In genomic region chr10:11282306-11282631, GRCm38 (mm10) we compare ENCODE assay signal across 8 mouse cellular contexts. TPM values are rescaled to one million over a fixed set of nuclear protein-coding genes. Genes with fewer than 3 reads are reported as not detected.
DNase-seq lines count a peak whose midpoint lies in the region; ATAC-seq and TF ChIP-seq lines count a peak whose summit lies in the region.

No protein-coding gene starts in this region.

- H3K27ac ChIP-seq in kidney, embryonic 14.5 days (ENCODE audit: low read depth, low read length): no peak overlapping the region
- no peak overlapping the region for H3K27ac ChIP-seq in bone marrow, adult 2 months (ENCODE audit: control insufficient read depth, insufficient read depth, low read depth, low read length, poor library complexity)
- H3K27ac ChIP-seq in hindbrain, embryonic 11.5 days (ENCODE audit: low read depth, low read length): peak overlapping the region; percentile 95
- H3K27ac ChIP-seq in midbrain, embryonic 13.5 days: peak overlapping the region; percentile 96

- no peaks in the 10 kb centered on the region for H3K4me1 ChIP-seq in kidney, embryonic 14.5 days (ENCODE audit: control insufficient read depth, insufficient read depth, low read length)
- H3K4me1 ChIP-seq in bone marrow, adult 2 months (ENCODE audit: control insufficient read depth, insufficient read depth, low read length): peaks cover 2% of the 10 kb centered on the region; the same call in 1 of the 2 replicates
- H3K4me1 ChIP-seq in hindbrain, embryonic 11.5 days (replicated peaks; ENCODE audit: control insufficient read depth, insufficient read depth, low read length): no peaks in the 10 kb centered on the region
- peaks cover 15% of the 10 kb centered on the region for H3K4me1 ChIP-seq in midbrain, embryonic 13.5 days (replicated peaks)

- no peak for TF ChIP-seq CTCF in bone marrow, adult 2 months (IDR thresholded peaks at IDR 0.05; ENCODE audit: control insufficient read depth, insufficient read depth, low read length)

- H3K9me3 ChIP-seq in kidney, embryonic 14.5 days (ENCODE audit: control insufficient read depth, low read length): no peaks in the 10 kb centered on the region
- H3K9me3 ChIP-seq in hindbrain, embryonic 11.5 days (ENCODE audit: control insufficient read depth, low read length): no peaks in the 10 kb centered on the region
- no peaks in the 10 kb centered on the region for H3K9me3 ChIP-seq in midbrain, embryonic 13.5 days

- TF ChIP-seq POLR2A in bone marrow, adult 2 months (IDR thresholded peaks at IDR 0.05; ENCODE audit: borderline replicate concordance, control insufficient read depth, low read depth, low read length): no peak

- no peak for ATAC-seq in kidney, embryonic 14.5 days (ENCODE audit: low FRiP score, low TSS enrichment)
- no peak for ATAC-seq in hindbrain, embryonic 11.5 days (ENCODE audit: low FRiP score)
- ATAC-seq in midbrain, embryonic 13.5 days: no peak
- no peak for ATAC-seq in activated CD4-positive, CD25-positive, alpha-beta regulatory T cell, adult 4 months
- no peak for ATAC-seq in cerebellum, adult (ENCODE audit: insufficient number of reproducible peaks, low FRiP score, low TSS enrichment)

- peak overlapping the region; percentile 95 for H3K4me3 ChIP-seq in kidney, embryonic 14.5 days (ENCODE audit: low read length)
- peak overlapping the region; percentile 40 for H3K4me3 ChIP-seq in bone marrow, adult 2 months (replicated peaks; ENCODE audit: control insufficient read depth, low read depth, low read length)
- H3K4me3 ChIP-seq in hindbrain, embryonic 11.5 days (ENCODE audit: low read depth, low read length): peak overlapping the region; percentile 95
- H3K4me3 ChIP-seq in midbrain, embryonic 13.5 days (replicated peaks): peak overlapping the region; percentile 95

- H3K4me2 ChIP-seq in kidney, embryonic 14.5 days (replicated peaks; ENCODE audit: low read depth, low read length): peak overlapping the region; percentile 35
- H3K4me2 ChIP-seq in hindbrain, embryonic 11.5 days (replicated peaks; ENCODE audit: low read depth, low read length): peak overlapping the region; percentile 41
- peak overlapping the region; percentile 66 for H3K4me2 ChIP-seq in midbrain, embryonic 13.5 days (replicated peaks)

- H3K36me3 ChIP-seq in kidney, embryonic 14.5 days (ENCODE audit: control insufficient read depth, insufficient read depth, low read length): no peaks in the 10 kb centered on the region
- H3K36me3 ChIP-seq in hindbrain, embryonic 11.5 days (ENCODE audit: control insufficient read depth, insufficient read depth, low read length): no peaks in the 10 kb centered on the region
- no peaks in the 10 kb centered on the region for H3K36me3 ChIP-seq in midbrain, embryonic 13.5 days

- H3K27me3 ChIP-seq in kidney, embryonic 14.5 days (ENCODE audit: control insufficient read depth, insufficient read depth, low read length): no peaks in the 10 kb centered on the region
- no peaks in the 10 kb centered on the region for H3K27me3 ChIP-seq in hindbrain, embryonic 11.5 days (ENCODE audit: control insufficient read depth, insufficient read depth, low read length)
- no peaks in the 10 kb centered on the region for H3K27me3 ChIP-seq in midbrain, embryonic 13.5 days

- 2% methylated on average over 4 of the region's 4 CpGs for WGBS in kidney, embryonic 14.5 days
- WGBS in bone marrow, adult 2 months: 8% methylated on average over 4 of the region's 4 CpGs
- under 1% methylated on average over 4 of the region's 4 CpGs for WGBS in hindbrain, embryonic 11.5 days
- 1% methylated on average over 4 of the region's 4 CpGs for WGBS in midbrain, embryonic 13.5 days

- H3K9ac ChIP-seq in kidney, embryonic 14.5 days (ENCODE audit: low read depth, low read length): peak overlapping the region; percentile 97
- H3K9ac ChIP-seq in hindbrain, embryonic 11.5 days (ENCODE audit: low read depth, low read length): peak overlapping the region; percentile 93
- peak overlapping the region; percentile 90 for H3K9ac ChIP-seq in midbrain, embryonic 13.5 days (replicated peaks)

- no peak for DNase-seq in kidney, adult 11 months
- peak; percentile 48 for DNase-seq in hindbrain, embryonic 11.5 days (ENCODE audit: low spot score)
- no peak for DNase-seq in gastrocnemius, postnatal 36 days

- intact Hi-C loops in gastrocnemius, postnatal 36 days (cut with DNase I): loop anchor here (5.0 kb wide), 1 partner anchor 85 kb away; no protein-coding TSS in a partner anchor

RNA-seq across cellular contexts. Expression of gene Fbxo30, which starts 1.1 kb away (rescaled TPM):
- polyA plus RNA-seq in kidney, embryonic 14.5 days (2014; fragmentation: Nextera tagmentation; extraction: Ambion mirVana): 13.6 and 30.4 TPM in 2 replicates
- polyA plus RNA-seq in bone marrow, adult 2 months (2011; ENCODE audit: insufficient read depth, insufficient read length, low replicate concordance, missing spikeins): 22.0 and 22.6 TPM in 2 replicates
- polyA plus RNA-seq in hindbrain, embryonic 11.5 days (2014; fragmentation: Nextera tagmentation; extraction: Ambion mirVana): 38.0 and 39.2 TPM in 2 replicates
- polyA plus RNA-seq in midbrain, embryonic 13.5 days (2015; fragmentation: Nextera tagmentation; extraction: Ambion mirVana): 31.8 and 34.9 TPM in 2 replicates
- polyA plus RNA-seq in activated CD4-positive, CD25-positive, alpha-beta regulatory T cell, adult 4 months (2017; shearing (Covaris generic)): 1 to 10 TPM; 1.1 to 1.5 TPM
- 10 to 100 TPM; 13.3 to 15.3 TPM for total RNA-seq in gastrocnemius, postnatal 36 days (2021)

Comparison
In these comparisons a context has a peak if more than half of its experiments do, and no peak if none do; other contexts are left out.
1. H3K27ac ChIP-seq: peak in hindbrain, embryonic 11.5 days (single experiment) and midbrain, embryonic 13.5 days (single experiment); none in kidney, embryonic 14.5 days (single experiment) and bone marrow, adult 2 months (single experiment).
2. H3K4me3 ChIP-seq: peak in every context shown above with its lines; median percentile 95 in kidney, embryonic 14.5 days; 95 in hindbrain, embryonic 11.5 days; 95 in midbrain, embryonic 13.5 days; 40 in bone marrow, adult 2 months.
3. Peak in every context shown above with its lines, with median percentiles within 50 percentile points of each other: H3K4me2 ChIP-seq and H3K9ac ChIP-seq.